Comparison of ENCODE assay signal across 8 mouse cellular contexts in the genomic region with DNA sequence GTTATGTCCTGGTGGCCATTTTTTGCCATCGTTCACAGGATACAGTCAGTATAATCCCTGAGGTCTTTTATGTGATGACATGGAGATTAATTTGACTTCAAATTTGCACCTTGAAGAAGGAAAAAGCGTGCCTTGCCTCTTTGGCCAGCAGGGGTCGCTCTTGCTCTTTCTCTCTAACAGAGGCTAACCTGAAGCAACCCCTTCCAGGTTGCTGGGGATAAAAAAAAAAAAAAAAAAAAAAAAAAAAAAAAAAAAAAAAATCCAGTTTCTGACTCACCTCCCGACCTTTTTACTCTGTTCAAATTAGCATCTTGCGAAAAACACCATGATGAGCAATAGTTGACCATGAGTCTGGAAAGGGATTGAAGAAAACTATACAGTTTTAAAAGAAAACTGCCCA. TPM values are rescaled to one million over a fixed set of nuclear protein-coding genes. Genes with fewer than 3 reads are reported as not detected.
DNase-seq lines count a peak whose midpoint lies in the region; ATAC-seq and TF ChIP-seq lines count a peak whose summit lies in the region.

No protein-coding gene starts in this region.

- no peaks in the 10 kb centered on the region for H3K4me1 ChIP-seq in forebrain, embryonic 11.5 days (replicated peaks; ENCODE audit: control insufficient read depth, insufficient read depth, low read length)
- H3K4me1 ChIP-seq in forebrain, embryonic 15.5 days, result no peaks in the 10 kb centered on the region
- H3K4me1 ChIP-seq in cortical plate, adult 2 months (ENCODE audit: control insufficient read depth, insufficient read depth, low read length), result peaks cover 4% of the 10 kb centered on the region; the same call in 1 of the 2 replicates

- H3K36me3 ChIP-seq in forebrain, embryonic 11.5 days (ENCODE audit: control insufficient read depth, insufficient read depth, low read length), result no peaks in the 10 kb centered on the region
- H3K36me3 ChIP-seq in forebrain, embryonic 15.5 days, result no peaks in the 10 kb centered on the region

- no peak overlapping the region for H3K4me3 ChIP-seq in forebrain, embryonic 11.5 days (ENCODE audit: low read depth, low read length)
- no peak overlapping the region for H3K4me3 ChIP-seq in forebrain, embryonic 15.5 days
- no peak overlapping the region for H3K4me3 ChIP-seq in cortical plate, adult 2 months (ENCODE audit: insufficient read depth, low read length)

- WGBS in forebrain, embryonic 11.5 days, result 5% methylated on average over 5 of the region's 5 CpGs
- WGBS in forebrain, embryonic 15.5 days, result 4% methylated on average over 5 of the region's 5 CpGs

- ATAC-seq in forebrain, embryonic 11.5 days (replicated peaks; ENCODE audit: low FRiP score), result no peak
- no peak for ATAC-seq in forebrain, embryonic 15.5 days (replicated peaks)
- peak; percentile 67; the same call in 1 of the 2 replicates for ATAC-seq in megakaryocyte, adult 5-6 weeks (ENCODE audit: poor library complexity, severe bottlenecking)

- no peaks in the 10 kb centered on the region for H3K9me3 ChIP-seq in forebrain, embryonic 11.5 days (ENCODE audit: control insufficient read depth, low read length)
- no peaks in the 10 kb centered on the region for H3K9me3 ChIP-seq in forebrain, embryonic 15.5 days

- no peak for TF ChIP-seq POLR2A in cortical plate, adult 2 months (IDR thresholded peaks at IDR 0.05; ENCODE audit: extremely low read depth, insufficient read depth, low read length)

- no peak overlapping the region for H3K27ac ChIP-seq in forebrain, embryonic 11.5 days (ENCODE audit: low read depth, low read length)
- no peak overlapping the region for H3K27ac ChIP-seq in forebrain, embryonic 15.5 days (replicated peaks)
- H3K27ac ChIP-seq in cortical plate, adult 2 months (ENCODE audit: insufficient read depth, low read length), result no peak overlapping the region

- no peak overlapping the region for H3K9ac ChIP-seq in forebrain, embryonic 11.5 days (ENCODE audit: low read length)
- H3K9ac ChIP-seq in forebrain, embryonic 15.5 days (replicated peaks), result no peak overlapping the region

- DNase-seq in forebrain, embryonic 11.5 days (ENCODE audit: low spot score), result peak; percentile 88
- peak; percentile 73 to 94 for DNase-seq in adrenal gland, adult (ENCODE audit: inconsistent age in 2 of 2, low spot score in 1 of 2)
- peak; percentile 55 to 68 for DNase-seq in gastrocnemius, postnatal 4 days (ENCODE audit: low spot score in 2 of 2)
- DNase-seq in layer of hippocampus, postnatal 10 days (ENCODE audit: low spot score in 2 of 2), result peak; percentile 87 to 89
- peak; percentile 39 to 84 for DNase-seq in spleen, postnatal 4 days (ENCODE audit: low spot score in 2 of 2)

- peak; percentile 80 for TF ChIP-seq CTCF in cortical plate, adult 2 months (IDR thresholded peaks at IDR 0.05; ENCODE audit: extremely low read depth, insufficient read depth, low read length)

- H3K4me2 ChIP-seq in forebrain, embryonic 11.5 days (ENCODE audit: low read depth, low read length, severe bottlenecking), result no peak overlapping the region
- H3K4me2 ChIP-seq in forebrain, embryonic 15.5 days (replicated peaks), result no peak overlapping the region

- no peaks in the 10 kb centered on the region for H3K27me3 ChIP-seq in forebrain, embryonic 11.5 days (ENCODE audit: control insufficient read depth, insufficient read depth, low read length)
- H3K27me3 ChIP-seq in forebrain, embryonic 15.5 days, result 0 out of 2 replicates have a peak, but pooled peaks cover 4% of the 10 kb centered on the region

RNA-seq across cellular contexts. Expression of a gene that starts 26.9 kb away (rescaled TPM):
- polyA plus RNA-seq in forebrain, embryonic 11.5 days (2014; fragmentation: Nextera tagmentation; extraction: Ambion mirVana), result 0.51 and 0.59 TPM in 2 replicates
- polyA plus RNA-seq in forebrain, embryonic 15.5 days (2015; fragmentation: Nextera tagmentation; extraction: Ambion mirVana), result not detected in 2 replicates
- polyA plus RNA-seq in cortical plate, adult 2 months (2012; rRNA removed), result 0.06 and 0.13 TPM in 2 replicates
- under 1 TPM in 1 of 2 experiments, not detected in 1; 0.32 TPM for total RNA-seq in gastrocnemius, postnatal 4 days (2021)
- not detected for total RNA-seq in layer of hippocampus, postnatal 10 days (2021)
- total RNA-seq in megakaryocyte, adult 5-6 weeks (2015), result not detected in 2 replicates
- not detected in 2 replicates for total RNA-seq in megakaryocyte, adult 5-6 weeks (2017)

RNA-seq across cellular contexts. Expression of a gene that starts 28.1 kb away (rescaled TPM):
- polyA plus RNA-seq in forebrain, embryonic 11.5 days (2014; fragmentation: Nextera tagmentation; extraction: Ambion mirVana), result not detected in 2 replicates
- 0.10 TPM in 1 of 2 replicates, not detected in the other for polyA plus RNA-seq in forebrain, embryonic 15.5 days (2015; fragmentation: Nextera tagmentation; extraction: Ambion mirVana)
- polyA plus RNA-seq in cortical plate, adult 2 months (2012; rRNA removed), result not detected in 2 replicates
- total RNA-seq in gastrocnemius, postnatal 4 days (2021), result under 1 TPM in 1 of 2 experiments, not detected in 1; 0.16 TPM
- not detected for total RNA-seq in layer of hippocampus, postnatal 10 days (2021)
- not detected in 2 replicates for total RNA-seq in megakaryocyte, adult 5-6 weeks (2015)
- total RNA-seq in megakaryocyte, adult 5-6 weeks (2017), result not detected in 2 replicates

RNA-seq across cellular contexts. Expression of a gene that starts 42.8 kb away (rescaled TPM):
- 0.09 TPM in 1 of 2 replicates, not detected in the other for polyA plus RNA-seq in forebrain, embryonic 11.5 days (2014; fragmentation: Nextera tagmentation; extraction: Ambion mirVana)
- polyA plus RNA-seq in forebrain, embryonic 15.5 days (2015; fragmentation: Nextera tagmentation; extraction: Ambion mirVana), result 0.22 and 0.23 TPM in 2 replicates
- 16.4 and 16.9 TPM in 2 replicates for polyA plus RNA-seq in cortical plate, adult 2 months (2012; rRNA removed)
- not detected for total RNA-seq in gastrocnemius, postnatal 4 days (2021)
- total RNA-seq in layer of hippocampus, postnatal 10 days (2021), result 1 to 10 TPM; 1.5 to 1.6 TPM
- total RNA-seq in megakaryocyte, adult 5-6 weeks (2015), result not detected in 2 replicates
- not detected in 2 replicates for total RNA-seq in megakaryocyte, adult 5-6 weeks (2017)

RNA-seq across cellular contexts. Expression of a gene that starts 56.3 kb away (rescaled TPM):
- not detected in 2 replicates for polyA plus RNA-seq in forebrain, embryonic 11.5 days (2014; fragmentation: Nextera tagmentation; extraction: Ambion mirVana)
- polyA plus RNA-seq in forebrain, embryonic 15.5 days (2015; fragmentation: Nextera tagmentation; extraction: Ambion mirVana), result not detected in 2 replicates
- polyA plus RNA-seq in cortical plate, adult 2 months (2012; rRNA removed), result not detected in 2 replicates
- total RNA-seq in gastrocnemius, postnatal 4 days (2021), result not detected
- total RNA-seq in layer of hippocampus, postnatal 10 days (2021), result not detected
- total RNA-seq in megakaryocyte, adult 5-6 weeks (2015), result not detected in 2 replicates
- total RNA-seq in megakaryocyte, adult 5-6 weeks (2017), result not detected in 2 replicates
